Mouse (Mus musculus) kidney, postnatal 0 days (tissue): ENCODE results near the gene Afap1. TPM values are rescaled to one million over a fixed set of nuclear protein-coding genes. Genes with fewer than 3 reads are reported as not detected.

Experiments
- ATAC-seq: fragments of 200-750 bp; cut with Nextera tagmentation; replicated peaks from 2 replicates; pipeline ENCODE4 v1.8.0; 2017; ENCODE audit warnings: low read depth, moderate number of reproducible peaks, moderate TSS enrichment, moderate library complexity; ENCODE audit not compliant: low FRiP score
- DNase-seq: peaks from one replicate; pipeline ENCODE4 v3.0.0-alpha.2; 2016; ENCODE audit warnings: low spot score
- H3K27ac ChIP-seq: fragments of 300-500 bp; sonication (generic); 2 replicates; pipeline ENCODE4 v1.5.1; 2014; ENCODE audit warnings: mild to moderate bottlenecking
- H3K27me3 ChIP-seq: fragments of 300-500 bp; sonication (generic); 2 replicates; pipeline ENCODE4 v1.6.1; 2014; ENCODE audit warnings: low read length, mixed read lengths; ENCODE audit not compliant: insufficient read depth
- H3K36me3 ChIP-seq: fragments of 300-500 bp; sonication (generic); 2 replicates; pipeline ENCODE4 v1.6.1; 2014; ENCODE audit warnings: low read length, mixed read lengths; ENCODE audit not compliant: insufficient read depth
- H3K4me1 ChIP-seq: fragments of 300-500 bp; sonication (generic); replicated peaks from 2 replicates; pipeline ENCODE4 v1.6.1; 2014; ENCODE audit warnings: antibody characterized with exemption, low read length, mixed read lengths; ENCODE audit not compliant: insufficient read depth
- H3K4me2 ChIP-seq: fragments of 300-500 bp; sonication (generic); 2 replicates; pipeline ENCODE4 v1.6.1; 2014; ENCODE audit warnings: mild to moderate bottlenecking, low read length, moderate library complexity, mixed read lengths
- H3K4me3 ChIP-seq: fragments of 300-500 bp; sonication (generic); replicated peaks from 2 replicates; pipeline ENCODE4 v1.5.1; 2014; ENCODE audit warnings: low read depth, low read length
- H3K9ac ChIP-seq: fragments of 300-500 bp; sonication (generic); 2 replicates; pipeline ENCODE4 v1.6.1; 2014; ENCODE audit warnings: low read depth, low read length
- H3K9me3 ChIP-seq: fragments of 300-500 bp; sonication (generic); replicated peaks from 2 replicates; pipeline ENCODE4 v1.6.1; 2016; ENCODE audit warnings: low read length, inconsistent platforms, mixed read lengths
- CTCF ChIP-seq: IDR thresholded peaks from 2 replicates; pipeline ENCODE4 v1.5.1; 2016; ENCODE audit warnings: antibody characterized with exemption, low read depth, mild to moderate bottlenecking, moderate library complexity
- WGBS: fragments of 180-500 bp; shearing (Covaris S2); extraction: QIAGEN DNeasy Blood & Tissue Kit; methylation state at CpG from one replicate; pipeline ENCODE4 v1.1.7; 2014; 5-methylcytosine and 5-hydroxymethylcytosine counted together
- polyA plus RNA-seq: library from polyadenylated mRNA; unstranded; fragments of >200 nt; fragmentation: Nextera tagmentation; extraction: Ambion mirVana; gene quantifications from 2 replicates; pipeline ENCODE4 v1.2.1, GENCODE M21; 2015

Gene Afap1
- polyA plus RNA-seq, 1 experiment from 2014 or later = 19.1 TPM

- no peak overlapping the region for H3K4me3 ChIP-seq
- no peaks in the 10 kb centered on the region for H3K4me1 ChIP-seq
- no peak for TF ChIP-seq CTCF
- 69% methylated on average over 4 of the region's 4 CpGs for WGBS
- H3K4me2 ChIP-seq = no peak overlapping the region
- no peak overlapping the region for H3K9ac ChIP-seq
- H3K27me3 ChIP-seq = no peaks in the 10 kb centered on the region
- DNase-seq = no peak
- H3K36me3 ChIP-seq = no peaks in the 10 kb centered on the region
- no peak overlapping the region for H3K27ac ChIP-seq
- peak; percentile 2; the same call in 1 of the 2 replicates for ATAC-seq
- no peaks in the 10 kb centered on the region for H3K9me3 ChIP-seq
These were observed 23.1 kb upstream of the Afap1 start for GRCm38 (mm10) chr5:35869973-35870372.

GRCm38 (mm10) chr5:35870408-35871012, 22.6 kb upstream of the Afap1 start:
- Histone ChIP-seq H3K9ac (no peak overlapping the region), H3K27ac (no peak overlapping the region), H3K9me3 (no peaks in the 10 kb centered on the region), H3K4me3 (no peak overlapping the region), H3K36me3 (no peaks in the 10 kb centered on the region), H3K27me3 (no peaks in the 10 kb centered on the region), H3K4me2 (no peak overlapping the region), H3K4me1 (no peaks in the 10 kb centered on the region)
- peak; percentile 64 for ATAC-seq
- WGBS = 58% methylated on average over 8 of the region's 8 CpGs
- TF ChIP-seq CTCF = peak; percentile 93
- peak; percentile 91 for DNase-seq

- H3K27me3 ChIP-seq = no peaks in the 10 kb centered on the region
- H3K36me3 ChIP-seq = no peaks in the 10 kb centered on the region
- H3K4me2 ChIP-seq = no peak overlapping the region
- ATAC-seq = no peak
- no peak for TF ChIP-seq CTCF
- no peaks in the 10 kb centered on the region for H3K9me3 ChIP-seq
- H3K4me3 ChIP-seq = no peak overlapping the region
- DNase-seq = no peak
- no peak overlapping the region for H3K9ac ChIP-seq
- 26% methylated on average over 4 of the region's 4 CpGs for WGBS
- H3K4me1 ChIP-seq = no peaks in the 10 kb centered on the region
- H3K27ac ChIP-seq = no peak overlapping the region
These were observed 19.7 kb upstream of the Afap1 start for GRCm38 (mm10) chr5:35873382-35873781.

- H3K9ac ChIP-seq = no peak overlapping the region
- no peaks in the 10 kb centered on the region for H3K9me3 ChIP-seq
- no peaks in the 10 kb centered on the region for H3K4me1 ChIP-seq
- H3K4me2 ChIP-seq = no peak overlapping the region
- no peaks in the 10 kb centered on the region for H3K36me3 ChIP-seq
- DNase-seq (no peak), ATAC-seq (no peak)
- H3K4me3 ChIP-seq = no peak overlapping the region
- 88% methylated on average over 5 of the region's 5 CpGs for WGBS
- TF ChIP-seq CTCF = no peak
- no peak overlapping the region for H3K27ac ChIP-seq
- H3K27me3 ChIP-seq = no peaks in the 10 kb centered on the region
These were observed 16.9 kb upstream of the Afap1 start for GRCm38 (mm10) chr5:35876236-35876635.

GRCm38 (mm10) chr5:35879199-35879598, 13.9 kb upstream of the Afap1 start:
- Histone ChIP-seq H3K9ac (no peak overlapping the region), H3K27ac (no peak overlapping the region), H3K36me3 (no peaks in the 10 kb centered on the region), H3K27me3 (no peaks in the 10 kb centered on the region), H3K4me1 (no peaks in the 10 kb centered on the region), H3K9me3 (no peaks in the 10 kb centered on the region), H3K4me2 (no peak overlapping the region), H3K4me3 (no peak overlapping the region)
- 87% methylated on average over 8 of the region's 8 CpGs for WGBS
- DNase-seq = no peak
- ATAC-seq = no peak
- no peak for TF ChIP-seq CTCF

GRCm38 (mm10) chr5:35882391-35882790, 10.7 kb upstream of the Afap1 start:
- ATAC-seq = peak; percentile 58
- Histone ChIP-seq H3K36me3 (no peaks in the 10 kb centered on the region), H3K4me1 (no peaks in the 10 kb centered on the region), H3K9me3 (no peaks in the 10 kb centered on the region), H3K27ac (no peak overlapping the region), H3K9ac (no peak overlapping the region), H3K4me3 (no peak overlapping the region), H3K4me2 (no peak overlapping the region), H3K27me3 (no peaks in the 10 kb centered on the region)
- WGBS = 34% methylated on average over 9 of the region's 9 CpGs
- peak; percentile 31 for DNase-seq
- no peak for TF ChIP-seq CTCF

GRCm38 (mm10) chr5:35884262-35884661, 8.9 kb upstream of the Afap1 start:
- TF ChIP-seq CTCF = peak; percentile 68
- Histone ChIP-seq H3K36me3 (no peaks in the 10 kb centered on the region), H3K4me3 (no peak overlapping the region), H3K9ac (no peak overlapping the region), H3K4me1 (no peaks in the 10 kb centered on the region), H3K27me3 (no peaks in the 10 kb centered on the region), H3K9me3 (no peaks in the 10 kb centered on the region), H3K4me2 (no peak overlapping the region), H3K27ac (no peak overlapping the region)
- DNase-seq (peak; percentile 71), ATAC-seq (no peak)
- 37% methylated on average over 11 of the region's 11 CpGs for WGBS
